Mouse (Mus musculus) naive thymus-derived CD4-positive, alpha-beta T cell, adult 5 months (primary cell): ENCODE data around the gene Kcnn1. TPM values are rescaled to one million over a fixed set of nuclear protein-coding genes. Genes with fewer than 3 reads are reported as not detected.

Source experiments
- polyA plus RNA-seq: library from polyadenylated mRNA; unstranded; fragments of 100-300 nt; shearing (Covaris generic); gene quantifications from one replicate; pipeline ENCODE4 v1.2.1, GENCODE M21; 2017

Gene Kcnn1
- not detected for polyA plus RNA-seq

GRCm38 (mm10) chr8:70862824-70863641, at the start of gene Kcnn1:
TSS of gene Kcnn1 (minus strand) at chr8:70863258.

DNA sequence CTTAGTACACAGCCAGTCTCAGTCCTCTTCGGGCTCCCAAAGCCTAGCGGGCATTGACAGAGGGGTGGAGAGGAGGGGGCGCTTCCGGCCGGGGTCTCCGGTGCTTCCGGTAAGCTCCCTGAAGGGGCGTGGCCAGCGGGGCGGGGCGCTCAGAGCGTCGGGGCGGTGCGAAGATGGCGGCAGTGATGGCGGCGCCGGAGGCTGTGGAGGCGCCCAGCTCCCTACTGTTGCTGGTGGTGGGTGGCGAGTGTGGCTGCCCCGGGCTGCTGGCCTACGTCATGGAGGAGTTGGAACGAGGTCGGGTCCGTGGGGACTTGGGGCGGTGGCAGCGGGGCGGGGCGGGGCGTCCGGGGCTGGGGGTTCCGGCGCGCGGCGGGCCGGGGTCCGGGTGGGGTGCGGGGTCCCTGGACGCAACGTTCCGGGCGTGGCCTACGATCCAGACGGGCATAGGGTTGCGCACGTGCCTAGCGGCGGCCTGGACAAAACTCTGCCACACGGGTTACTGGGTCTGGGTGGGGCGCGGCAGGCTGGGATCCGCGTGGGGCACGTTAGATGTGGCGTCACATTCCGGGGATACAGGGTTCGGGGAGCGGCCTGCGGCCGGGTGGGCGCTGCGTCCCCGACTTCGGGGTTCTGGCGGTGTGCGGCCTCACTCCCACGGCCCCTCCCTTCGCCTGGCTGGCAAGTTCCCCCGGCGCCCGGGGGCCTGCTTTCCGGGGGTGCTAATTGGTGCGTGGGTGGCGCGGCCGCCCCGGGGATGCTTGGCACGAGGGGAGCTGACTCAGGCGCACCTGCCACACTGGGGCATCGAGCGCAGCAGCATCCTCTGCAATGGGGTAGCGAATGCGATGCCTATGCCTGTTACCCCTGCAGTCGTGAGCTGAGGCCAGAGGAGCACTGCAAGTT, 43.0 kb upstream of the Kcnn1 start, which contains the start of gene Map1s:
Gene Map1s, plus strand, starts transcription at position 102 of the 906 bp plus-strand sequence.

DNA sequence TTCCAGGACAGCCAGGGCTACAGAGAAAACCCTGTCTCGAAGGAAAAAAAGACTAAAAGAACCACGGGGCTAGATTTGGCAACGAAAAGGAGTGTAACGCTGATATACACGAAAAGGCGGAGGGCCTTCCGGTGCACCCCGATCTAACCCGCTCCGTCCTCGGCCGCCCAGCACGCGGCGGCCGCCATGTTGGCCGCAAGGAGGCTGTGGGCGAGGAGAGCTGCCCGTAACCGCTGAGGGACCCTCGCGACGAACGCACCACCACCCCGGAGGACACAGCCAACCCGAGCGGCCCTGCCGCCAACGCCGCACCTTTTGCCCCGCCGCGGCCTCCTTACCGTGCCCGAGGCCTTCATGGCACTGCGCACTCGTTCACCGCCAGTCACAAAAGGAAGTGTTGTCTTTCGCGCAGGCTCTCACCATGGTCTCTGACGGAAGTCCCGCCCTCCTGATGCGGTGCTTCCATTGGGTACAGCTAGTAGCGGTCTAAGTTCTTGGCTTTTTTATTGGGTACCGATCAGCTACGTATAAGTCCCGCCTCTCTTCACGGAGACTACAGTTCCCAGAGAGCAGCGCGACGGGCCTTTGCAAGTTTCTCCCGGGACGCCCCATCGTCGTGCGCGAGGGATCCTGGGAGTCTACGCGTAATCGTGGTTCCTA, 34.1 kb upstream of the Kcnn1 start, which contains the start of gene Rpl18a:
Gene Rpl18a, minus strand, starts transcription at position 392 of the 660 bp plus-strand sequence.

GRCm38 (mm10) chr8:70892022-70892895, 29.2 kb upstream of the Kcnn1 start, which contains the start of gene Slc5a5:
TSS of gene Slc5a5 (minus strand) at chr8:70892757.

GRCm38 (mm10) chr8:70873364-70873985, 10.4 kb upstream of the Kcnn1 start, which contains the start of gene Ccdc124:
TSS of gene Ccdc124 (minus strand) at chr8:70873935.

DNA sequence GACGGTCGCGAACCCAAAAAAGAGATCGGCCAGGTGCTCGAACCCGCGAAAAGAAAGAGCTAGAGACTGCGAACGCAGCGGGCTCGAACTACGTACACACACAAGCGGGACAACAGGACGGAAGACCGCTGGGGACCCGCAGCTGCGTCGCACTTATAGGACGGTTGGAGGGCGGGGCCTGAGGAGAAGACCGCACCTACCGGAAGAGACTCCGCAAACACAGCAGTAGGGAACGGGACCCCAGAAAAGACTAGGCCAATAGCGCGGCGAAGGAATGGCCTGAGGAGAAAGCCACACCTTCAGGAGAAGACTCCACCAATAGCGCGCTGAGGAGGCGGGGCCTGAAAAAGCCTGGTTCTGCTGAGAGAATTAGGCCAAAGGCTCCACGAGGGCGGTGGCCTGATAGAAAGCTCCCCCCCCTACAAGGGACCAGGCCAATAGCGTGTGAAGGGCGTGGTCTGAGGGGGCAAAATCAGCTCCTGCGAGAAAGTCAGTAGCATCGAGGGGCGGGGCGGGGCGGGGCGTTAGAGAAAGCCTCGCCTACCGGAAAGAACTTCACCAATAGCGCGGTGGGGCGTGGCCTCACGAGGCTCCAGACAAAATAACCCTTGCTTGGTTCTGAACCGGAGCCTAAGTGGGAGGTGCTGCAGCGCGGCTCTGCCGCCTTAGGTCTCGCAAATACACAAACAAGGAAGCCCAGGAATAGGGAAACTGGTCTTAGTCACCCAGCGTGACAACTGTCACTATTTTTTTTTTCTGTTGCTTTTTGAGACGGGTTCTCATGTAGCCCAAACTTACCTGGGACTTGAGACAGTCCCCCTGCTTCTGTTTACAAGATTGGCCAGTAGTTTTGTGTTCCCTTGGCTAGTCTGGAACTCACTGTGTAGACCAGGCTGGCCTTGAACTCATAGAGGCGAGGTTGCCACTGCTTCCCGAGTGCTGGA, 23.4 kb downstream of the Kcnn1 start, which contains the start of gene Arrdc2:
Gene Arrdc2, minus strand, starts transcription at position 313 of the 944 bp plus-strand sequence.

GRCm38 (mm10) chr8:70808239-70808638, 54.8 kb downstream of the Kcnn1 start, which contains the start of gene Il12rb1:
TSS of gene Il12rb1 (plus strand) at chr8:70808449.

GRCm38 (mm10) chr8:70804481-70805206, 58.4 kb downstream of the Kcnn1 start, which contains the start of gene Mast3:
TSS of gene Mast3 (minus strand) at chr8:70805054.

Other genes starting within 250 kb of the Kcnn1 start
- 0.36 TPM for gene Lrrc25, start 247.1 kb downstream of the Kcnn1 start, polyA plus RNA-seq
- gene Gdf15, start 230.8 kb downstream of the Kcnn1 start, polyA plus RNA-seq: not detected
- 0.44 TPM for gene Pgpep1, start 202.9 kb downstream of the Kcnn1 start, polyA plus RNA-seq
- 329 TPM for gene Lsm4, start 190.0 kb downstream of the Kcnn1 start, polyA plus RNA-seq
- 969 TPM for gene Jund, start 164.3 kb downstream of the Kcnn1 start, polyA plus RNA-seq
- 0.07 TPM for gene Iqcn, start 159.8 kb downstream of the Kcnn1 start, polyA plus RNA-seq
- not detected for gene Gm3336, start 144.7 kb downstream of the Kcnn1 start, polyA plus RNA-seq
- gene Pde4c, start 139.5 kb downstream of the Kcnn1 start, polyA plus RNA-seq: 0.22 TPM
- gene Rab3a, start 108.6 kb downstream of the Kcnn1 start, polyA plus RNA-seq: 3.6 TPM
- gene Mpv17l2, start 102.3 kb downstream of the Kcnn1 start, polyA plus RNA-seq: 26.5 TPM
- 12.9 TPM for gene Pik3r2, start 86.5 kb downstream of the Kcnn1 start, polyA plus RNA-seq
- gene Mast3, start 58.2 kb downstream of the Kcnn1 start, polyA plus RNA-seq: 98.5 TPM
- gene Il12rb1, start 54.8 kb downstream of the Kcnn1 start, polyA plus RNA-seq: 1.9 TPM
- gene Arrdc2, start 23.5 kb downstream of the Kcnn1 start, polyA plus RNA-seq: 25.1 TPM
- gene Ccdc124, start 10.7 kb upstream of the Kcnn1 start, polyA plus RNA-seq: 45.8 TPM
- not detected for gene Slc5a5, start 29.5 kb upstream of the Kcnn1 start, polyA plus RNA-seq
- 8,391 TPM for gene Rpl18a, start 34.2 kb upstream of the Kcnn1 start, polyA plus RNA-seq
- 59.0 TPM for gene Map1s, start 42.7 kb upstream of the Kcnn1 start, polyA plus RNA-seq